ENCODE assay signal across 1 mouse cellular context in genomic region chr16:22878716-22879115, GRCm38 (mm10).
TF ChIP-seq lines count a peak whose summit lies in the region.

No protein-coding gene starts in this region.

TF ChIP-seq in CH12.LX, 34 proteins besides CTCF, POLR2A, EP300 and RAD21:
- TF ChIP-seq BHLHE40 (IDR thresholded peaks at IDR 0.05; ENCODE audit: low read depth, low read length) = 0 out of 2 replicates have a peak, but pooled peaks have one; percentile 36
- TF ChIP-seq USF1 (IDR thresholded peaks at IDR 0.05; ENCODE audit: low read depth, low read length) = no peak
- no peak for TF ChIP-seq SMC3 (IDR thresholded peaks at IDR 0.05; ENCODE audit: low read depth, low read length)
- no peak for TF ChIP-seq ZMIZ1 (IDR thresholded peaks at IDR 0.05; ENCODE audit: low read depth, low read length)
